Mouse (Mus musculus) CH12.LX (cell line): ENCODE measurements around the gene Sptbn4. TPM values are rescaled to one million over a fixed set of nuclear protein-coding genes. Genes with fewer than 3 reads are reported as not detected.

Experiments used
- DNase-seq: peaks from one replicate; pipeline ENCODE4 v3.0.0-alpha.2; 2013; ENCODE audit errors: extremely low read depth
- H3K27ac ChIP-seq: 2 replicates; pipeline ENCODE4 v1.5.1; 2012; ENCODE audit warnings: low read depth, mild to moderate bottlenecking, control low read depth, moderate library complexity; ENCODE audit not compliant: insufficient read depth
- H3K27me3 ChIP-seq: replicated peaks from 2 replicates; pipeline ENCODE3; 2012; ENCODE audit warnings: inconsistent platforms
- H3K36me3 ChIP-seq, 2 experiments: replicated peaks in 1 of 2; 2 replicates each; pipeline versions ENCODE3 to v1.6.1; 2012; ENCODE audit warnings: inconsistent platforms in 1 of 2, low read length in 1 of 2, mild to moderate bottlenecking in 1 of 2, mixed read lengths in 1 of 2, moderate library complexity in 1 of 2; ENCODE audit not compliant: control insufficient read depth in 1 of 2, insufficient read depth in 1 of 2
- H3K4me1 ChIP-seq, 2 experiments: 2 replicates each; pipeline ENCODE4 v1.6.1; 2012; ENCODE audit warnings: inconsistent platforms in 1 of 2, moderate library complexity in 1 of 2; ENCODE audit not compliant: insufficient read depth in 2 of 2, control insufficient read depth in 1 of 2
- H3K4me2 ChIP-seq: 2 replicates; pipeline ENCODE4 v1.6.1; 2012; ENCODE audit warnings: low read depth, mild to moderate bottlenecking, control low read depth; ENCODE audit not compliant: poor library complexity, insufficient read depth, severe bottlenecking
- H3K4me3 ChIP-seq, 3 experiments: fragments of 150-350 bp in 1 of 3; sonication (generic) in 1 of 3; replicated peaks in 1 of 3; 2 replicates each; pipeline versions ENCODE3 to v1.5.1; 2011 to 2012; ENCODE audit warnings: low read depth in 2 of 3, low read length in 2 of 3, mild to moderate bottlenecking in 2 of 3, moderate library complexity in 2 of 3, control low read depth in 1 of 3, improper control_type of control experiment in 1 of 3, inconsistent platforms in 1 of 3, mixed read lengths in 1 of 3; ENCODE audit not compliant: poor library complexity in 1 of 3
- H3K79me2 ChIP-seq: replicated peaks from 2 replicates; pipeline ENCODE4 v1.6.1; 2012; ENCODE audit warnings: mild to moderate bottlenecking, moderate library complexity; ENCODE audit not compliant: control insufficient read depth, poor library complexity, insufficient read depth, severe bottlenecking; ENCODE audit errors: extremely low read depth
- H3K9ac ChIP-seq: 2 replicates; pipeline ENCODE4 v1.6.1; 2012; ENCODE audit warnings: low read depth, mild to moderate bottlenecking, control low read depth, moderate library complexity; ENCODE audit not compliant: insufficient read depth
- H3K9me3 ChIP-seq: replicated peaks from 2 replicates; pipeline ENCODE3; 2012; ENCODE audit warnings: low read length, inconsistent platforms, mixed read lengths
- CHD2 ChIP-seq: IDR thresholded peaks from 2 replicates; pipeline ENCODE4 v1.6.1; 2011; ENCODE audit warnings: low read length, improper control_type of control experiment
- E2F4 ChIP-seq: IDR thresholded peaks from 2 replicates; pipeline ENCODE4 v1.6.1; 2011; ENCODE audit warnings: low read depth, low read length, improper control_type of control experiment; ENCODE audit not compliant: insufficient replicate concordance
- ELF1 ChIP-seq: IDR thresholded peaks from 2 replicates; pipeline ENCODE4 v1.6.1; 2014; ENCODE audit warnings: low read depth, mild to moderate bottlenecking, inconsistent platforms, low read length, improper control_type of control experiment
- EP300 ChIP-seq: IDR thresholded peaks from 2 replicates; pipeline ENCODE4 v1.6.1; 2011; ENCODE audit warnings: low read length, improper control_type of control experiment
- ETS1 ChIP-seq: conservative IDR thresholded peaks from 2 replicates; pipeline ENCODE4 v1.6.1; 2012; ENCODE audit warnings: low read depth, mild to moderate bottlenecking, inconsistent platforms, low read length, improper control_type of control experiment, moderate library complexity
- GABPA ChIP-seq: IDR thresholded peaks from 2 replicates; pipeline ENCODE4 v1.6.1; 2012; ENCODE audit warnings: low read depth, low read length, improper control_type of control experiment, inconsistent platforms; ENCODE audit not compliant: insufficient replicate concordance
- HCFC1 ChIP-seq: IDR thresholded peaks from 2 replicates; pipeline ENCODE4 v1.6.1; 2012; ENCODE audit warnings: low read depth, mild to moderate bottlenecking, inconsistent platforms, low read length, improper control_type of control experiment
- JUND ChIP-seq: conservative IDR thresholded peaks from 2 replicates; pipeline ENCODE4 v1.6.1; 2011; ENCODE audit warnings: low read depth, low read length, improper control_type of control experiment
- KAT2A ChIP-seq: IDR thresholded peaks from 2 replicates; pipeline ENCODE4 v1.6.1; 2012; ENCODE audit warnings: low read length, improper control_type of control experiment, inconsistent platforms; ENCODE audit not compliant: insufficient replicate concordance
- MAFK ChIP-seq: IDR thresholded peaks from 2 replicates; pipeline ENCODE4 v1.6.1; 2011; ENCODE audit warnings: low read length, improper control_type of control experiment; ENCODE audit not compliant: insufficient replicate concordance
- MAZ ChIP-seq: IDR thresholded peaks from 2 replicates; pipeline ENCODE4 v1.6.1; 2012; ENCODE audit warnings: low read depth, mild to moderate bottlenecking, inconsistent platforms, low read length, improper control_type of control experiment, moderate library complexity
- MYC ChIP-seq: IDR thresholded peaks from 2 replicates; pipeline ENCODE4 v1.6.1; 2011; ENCODE audit warnings: low read depth, mild to moderate bottlenecking, improper control_type of control experiment, low read length
- POLR2A ChIP-seq: IDR thresholded peaks from 2 replicates; pipeline ENCODE4 v1.6.1; 2011; ENCODE audit warnings: low read depth, mild to moderate bottlenecking, improper control_type of control experiment, low read length
- POLR2AphosphoS2 ChIP-seq: IDR thresholded peaks from 2 replicates; pipeline ENCODE4 v1.6.1; 2011; ENCODE audit warnings: low read depth, low read length, improper control_type of control experiment
- RCOR1 ChIP-seq: conservative IDR thresholded peaks from 2 replicates; pipeline ENCODE4 v1.6.1; 2012; ENCODE audit warnings: low read depth, mild to moderate bottlenecking, inconsistent platforms, low read length, improper control_type of control experiment
- UBTF ChIP-seq: IDR thresholded peaks from 2 replicates; pipeline ENCODE4 v1.6.1; 2012; ENCODE audit warnings: low read depth, mild to moderate bottlenecking, inconsistent platforms, low read length, improper control_type of control experiment, moderate library complexity
- USF1 ChIP-seq: IDR thresholded peaks from 2 replicates; pipeline ENCODE4 v1.6.1; 2014; ENCODE audit warnings: low read depth, mild to moderate bottlenecking, inconsistent platforms, low read length, improper control_type of control experiment
- USF2 ChIP-seq: conservative IDR thresholded peaks from 2 replicates; pipeline ENCODE4 v1.6.1; 2011; ENCODE audit warnings: low read depth, low read length, improper control_type of control experiment
- ZC3H11A ChIP-seq: IDR thresholded peaks from 2 replicates; pipeline ENCODE4 v1.6.1; 2012; ENCODE audit warnings: low read depth, mild to moderate bottlenecking, inconsistent platforms, low read length, improper control_type of control experiment
- ZMIZ1 ChIP-seq: IDR thresholded peaks from 2 replicates; pipeline ENCODE4 v1.6.1; 2012; ENCODE audit warnings: low read depth, mild to moderate bottlenecking, inconsistent platforms, low read length, improper control_type of control experiment
- ZNF384 ChIP-seq: IDR thresholded peaks from 2 replicates; pipeline ENCODE4 v1.6.1; 2012; ENCODE audit warnings: low read depth, low read length, improper control_type of control experiment, inconsistent platforms
- dilution Hi-C: fragments of 300-500 bp; cut with MboI; formaldehyde crosslinking; loops from 2 replicates; pipeline ENCODE4 v1.14.3; 2020; ENCODE audit warnings: low sequenced_read_pairs; ENCODE audit not compliant: extremely low pct_unique_long_range_greater_than_20kb, extremely low pct_ligation_motif_present
- in situ Hi-C: fragments of 300-500 bp; cut with MboI; formaldehyde crosslinking; loops from 3 replicates; pipeline ENCODE4 v1.14.3; 2019; ENCODE audit warnings: low sequenced_read_pairs, low pct_ligation_motif_present, low pct_unique_long_range_greater_than_20kb, mixed read lengths
- polyA plus RNA-seq: library from polyadenylated mRNA; unstranded; fragments of >175 nt; gene quantifications from 2 replicates; pipeline ENCODE4 v1.2.1, GENCODE M21; 2012; ENCODE audit warnings: low read depth; ENCODE audit not compliant: insufficient read length
- total RNA-seq, 2 experiments: library from RNA; depleted of rRNA; stranded (reverse); fragments of 300-350 nt in 1 of 2; fragments of >200 nt in 1 of 2; gene quantifications; 2 replicates each; pipeline ENCODE4 v1.2.3; 2012 to 2014

Gene Sptbn4
- total and polyA plus RNA-seq, 3 experiments: 0.21 to 0.38 (median 0.24) TPM

DNA sequence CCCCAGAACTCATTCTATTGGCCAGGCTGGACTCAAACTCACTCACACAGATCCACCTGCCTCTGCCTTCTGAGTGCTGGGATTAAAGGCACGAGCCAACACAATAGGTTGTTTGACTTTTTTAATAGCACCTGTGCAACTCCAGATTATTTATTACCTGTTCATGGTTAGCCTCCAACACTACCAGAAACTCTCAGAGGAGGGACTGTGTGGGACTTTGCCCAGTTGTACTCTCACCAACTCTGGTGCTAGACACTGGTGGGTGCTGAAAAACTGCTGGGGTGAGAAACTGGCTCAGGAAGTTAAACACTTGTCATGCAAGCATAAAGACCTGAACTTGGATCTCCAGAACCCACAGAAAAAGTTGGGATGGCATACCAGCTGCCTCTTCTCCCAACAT lies 32.3 kb upstream of the Sptbn4 start:
- H3K36me3 ChIP-seq: peaks cover 0 to 12% of the 10 kb centered on the region in 2 experiments
- no peak overlapping the region for H3K4me2 ChIP-seq
- no peak for DNase-seq
- TF ChIP-seq HCFC1 (no peak), MYC (no peak), ZC3H11A (no peak), KAT2A (no peak)
- H3K79me2 ChIP-seq: no peaks in the 10 kb centered on the region
- H3K9me3 ChIP-seq: no peaks in the 10 kb centered on the region
- H3K4me1 ChIP-seq: peaks cover 12 to 46% of the 10 kb centered on the region in 2 experiments
- no peak overlapping the region for H3K4me3 ChIP-seq
- H3K27me3 ChIP-seq: no peaks in the 10 kb centered on the region
- H3K27ac ChIP-seq: no peak overlapping the region
- H3K9ac ChIP-seq: no peak overlapping the region
- in situ Hi-C loops (no loop called here), dilution Hi-C loops (no loop called here)

DNA sequence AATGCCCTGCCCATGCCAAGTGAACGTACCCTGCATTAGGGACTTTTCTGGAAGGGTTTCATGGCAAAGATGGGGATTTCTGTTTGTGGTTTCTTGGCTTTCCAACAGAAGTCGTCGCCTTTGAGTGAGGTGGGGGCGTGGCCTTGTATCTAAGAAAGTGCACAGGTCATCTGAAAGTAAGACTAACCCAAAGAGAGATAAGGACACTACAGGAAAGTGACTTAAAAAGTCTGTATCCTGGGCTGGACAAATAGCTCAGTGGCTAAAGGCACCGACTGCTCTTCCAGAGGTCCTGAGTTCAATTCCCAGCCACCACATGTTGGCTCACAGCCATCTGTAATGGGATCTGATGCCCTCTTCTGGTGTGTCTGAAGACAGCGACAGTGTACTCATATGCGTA lies 31.1 kb upstream of the Sptbn4 start:
- no peak overlapping the region for H3K4me3 ChIP-seq
- no peaks in the 10 kb centered on the region for H3K27me3 ChIP-seq
- dilution Hi-C loops (no loop called here), in situ Hi-C loops (no loop called here)
- no peaks in the 10 kb centered on the region for H3K9me3 ChIP-seq
- peaks cover 0 to 12% of the 10 kb centered on the region in 2 experiments for H3K36me3 ChIP-seq
- TF ChIP-seq ZNF384 (no peak), POLR2AphosphoS2 (no peak), ELF1 (no peak), EP300 (no peak), RCOR1 (no peak), HCFC1 (no peak), GABPA (no peak), ZMIZ1 (no peak), CHD2 (no peak), ETS1 (no peak), MAZ (no peak), USF2 (no peak), MAFK (no peak), JUND (no peak), E2F4 (no peak), USF1 (no peak), POLR2A (no peak), UBTF (no peak)
- H3K79me2 ChIP-seq: no peaks in the 10 kb centered on the region
- no peak overlapping the region for H3K27ac ChIP-seq
- H3K4me2 ChIP-seq: no peak overlapping the region
- H3K9ac ChIP-seq: no peak overlapping the region
- peaks cover 9 to 43% of the 10 kb centered on the region in 2 experiments for H3K4me1 ChIP-seq
- DNase-seq: no peak
